Mouse (Mus musculus) intestine, embryonic 14.5 days (tissue): ENCODE measurements around the gene AL731706.1. TPM values are rescaled to one million over a fixed set of nuclear protein-coding genes. Genes with fewer than 3 reads are reported as not detected.

Source experiments
- polyA plus RNA-seq: library from polyadenylated mRNA; unstranded; fragments of >200 nt; fragmentation: Nextera tagmentation; extraction: Ambion mirVana; gene quantifications from 2 replicates; pipeline ENCODE4 v1.2.1, GENCODE M21; 2014

Gene AL731706.1
- polyA plus RNA-seq, 1 experiment from 2014 or later, result 43.5 TPM

Other genes starting within 250 kb of the AL731706.1 start
- 9.5 and 9.6 TPM in 2 replicates for gene Snap25, start 177.9 kb downstream of the AL731706.1 start, polyA plus RNA-seq
- gene AL731706.2, start 5.7 kb downstream of the AL731706.1 start, polyA plus RNA-seq, result 48.4 and 49.0 TPM in 2 replicates
- 5.8 and 6.1 TPM in 2 replicates for gene Slx4ip, start 171 bp downstream of the AL731706.1 start, polyA plus RNA-seq
- gene Mkks, start within 50 bp of the AL731706.1 start, polyA plus RNA-seq, result 15.5 and 16.2 TPM in 2 replicates
- 18.8 and 20.6 TPM in 2 replicates for gene Jag1, start 225.3 kb upstream of the AL731706.1 start, polyA plus RNA-seq